Mouse (Mus musculus) frontal cortex, adult (tissue): ENCODE measurements around the gene Abcc1.
A peak's percentile ranks its signal among the peaks of the same experiment; 100 is the strongest.

Source experiments
- ATAC-seq: cut with Nextera tagmentation; 2 replicates; pipeline ENCODE4 v1.9.2; 2017; ENCODE audit warnings: mild to moderate bottlenecking, moderate library complexity, mixed read lengths; ENCODE audit not compliant: low TSS enrichment

The Abcc1 gene

DNA sequence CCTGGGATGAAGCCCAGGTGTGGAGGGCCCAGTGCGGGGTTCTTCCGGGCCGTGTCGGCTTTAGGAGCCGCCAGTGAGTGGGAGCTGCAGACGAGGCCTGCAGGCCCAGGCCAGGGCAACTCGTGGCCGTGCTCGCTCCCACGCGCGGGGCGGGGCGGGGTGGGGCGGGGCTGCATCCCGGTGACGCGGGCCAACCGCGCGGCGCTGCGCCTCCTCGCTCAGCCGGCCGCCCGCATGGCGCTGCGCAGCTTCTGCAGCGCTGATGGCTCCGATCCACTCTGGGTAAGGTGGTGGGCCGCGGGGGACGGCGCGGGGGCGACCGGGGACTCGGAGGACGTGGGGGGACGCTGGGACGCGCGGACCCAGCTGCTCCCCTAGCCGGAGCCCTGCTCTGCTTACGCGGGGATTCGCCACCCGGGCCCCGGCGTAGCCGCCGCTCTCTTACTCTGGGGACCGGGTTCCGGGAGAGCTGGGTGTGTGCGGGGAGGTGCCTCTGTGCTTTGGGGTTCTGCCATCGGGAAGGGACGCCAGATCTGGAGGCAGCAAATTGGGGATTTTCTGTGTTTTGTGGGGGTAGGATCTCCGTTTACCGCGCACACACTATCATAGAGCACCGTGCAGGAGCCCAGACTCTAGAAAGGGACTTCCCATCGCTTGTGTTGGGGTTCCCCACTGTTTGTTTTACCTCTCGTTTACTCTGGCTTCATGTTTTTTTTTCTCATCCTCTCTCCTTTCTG, at the start of gene Abcc1:
Gene Abcc1 (plus strand): TSS at position 197 of the 737 bp plus-strand sequence.
- ATAC-seq: peak; percentile 92

DNA sequence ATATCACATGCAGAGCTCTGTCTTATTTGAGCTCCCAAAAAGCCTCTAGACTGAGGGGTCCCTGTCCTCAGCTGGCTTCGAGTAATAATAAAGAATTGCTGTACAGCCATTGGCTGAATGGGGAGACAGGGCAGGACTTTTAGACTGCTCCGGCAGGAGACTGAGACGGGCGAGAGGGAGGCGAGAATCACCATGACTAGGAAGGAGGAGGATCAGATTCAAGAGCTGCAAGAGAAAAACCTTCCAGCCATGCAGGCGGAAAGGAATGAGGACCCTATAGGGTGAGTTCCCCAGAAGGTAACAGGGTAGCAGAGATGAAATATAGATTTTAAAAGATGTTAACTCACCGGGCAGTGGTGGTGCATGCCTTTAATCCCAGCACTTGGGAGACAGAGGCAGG, 48.4 kb upstream of the Abcc1 start:
- ATAC-seq: no peak

DNA sequence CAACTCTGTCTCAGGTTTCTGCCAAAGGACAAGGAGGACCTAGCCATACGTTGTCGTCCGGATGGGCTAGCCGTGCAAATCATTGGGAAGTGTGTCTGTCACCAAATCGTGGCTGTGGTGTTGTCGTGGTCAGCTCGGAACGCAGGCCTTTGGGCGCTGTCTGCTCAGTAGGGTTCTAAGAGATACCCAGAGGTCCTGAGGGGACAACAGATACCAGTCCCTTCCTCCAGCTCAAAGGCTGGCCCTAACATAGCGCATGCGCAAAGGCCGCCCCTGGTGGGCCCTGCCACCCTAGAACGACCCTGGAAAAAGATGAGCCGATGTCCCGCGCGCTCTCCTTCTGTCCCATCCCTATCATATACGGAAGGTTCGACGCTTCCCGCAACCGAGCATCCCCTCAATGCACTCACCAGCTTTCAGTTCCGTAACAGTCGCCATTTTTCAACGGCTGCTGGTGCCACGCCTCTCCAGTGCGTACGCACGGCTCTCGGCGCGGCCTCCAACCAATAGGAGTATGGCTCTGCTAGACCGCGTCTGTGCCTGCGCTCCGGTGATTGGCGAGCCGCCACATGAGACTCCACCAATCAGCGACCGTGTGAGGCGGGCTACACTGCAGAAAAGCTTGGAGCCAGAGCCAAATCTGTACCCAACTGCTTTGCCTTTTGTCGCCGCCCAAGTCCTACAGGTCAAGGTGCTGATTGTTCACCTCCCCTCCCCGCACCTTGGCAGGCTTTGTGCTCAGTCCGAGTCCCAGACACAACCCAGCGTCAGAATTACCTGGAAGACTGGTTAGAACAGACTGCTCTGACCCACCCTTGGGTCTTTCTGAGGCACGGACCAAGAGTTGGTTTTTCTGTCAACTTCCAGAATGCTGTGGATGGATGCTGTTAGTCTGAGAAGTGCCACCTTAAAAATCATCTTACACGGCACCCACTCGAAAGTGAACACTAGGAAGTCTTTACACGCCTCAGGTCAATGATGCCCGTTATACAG, 44.2 kb upstream of the Abcc1 start, which contains the start of gene Fopnl:
Gene Fopnl (minus strand): TSS at position 522 of the 993 bp plus-strand sequence.
- ATAC-seq: peak; percentile 98

DNA sequence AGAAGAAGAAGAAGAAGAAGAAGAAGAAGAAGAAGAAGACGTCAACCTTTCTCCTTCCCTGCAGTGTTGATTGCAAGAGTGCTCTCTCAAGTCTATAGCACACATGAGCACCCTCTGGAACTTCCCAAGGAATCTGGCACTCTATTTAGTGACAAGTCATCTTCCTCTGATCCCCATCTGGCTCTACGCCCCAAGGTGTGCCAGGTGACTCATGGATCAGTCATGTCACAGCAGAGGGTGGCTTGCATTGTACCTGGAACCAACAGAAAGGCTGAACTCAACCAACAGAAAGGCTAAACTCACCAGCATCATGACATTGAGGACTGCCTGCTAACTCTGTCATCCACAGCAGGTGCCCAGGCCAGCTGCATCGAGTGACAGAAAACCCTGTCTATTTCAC, 41.7 kb upstream of the Abcc1 start:
- ATAC-seq: no peak

DNA sequence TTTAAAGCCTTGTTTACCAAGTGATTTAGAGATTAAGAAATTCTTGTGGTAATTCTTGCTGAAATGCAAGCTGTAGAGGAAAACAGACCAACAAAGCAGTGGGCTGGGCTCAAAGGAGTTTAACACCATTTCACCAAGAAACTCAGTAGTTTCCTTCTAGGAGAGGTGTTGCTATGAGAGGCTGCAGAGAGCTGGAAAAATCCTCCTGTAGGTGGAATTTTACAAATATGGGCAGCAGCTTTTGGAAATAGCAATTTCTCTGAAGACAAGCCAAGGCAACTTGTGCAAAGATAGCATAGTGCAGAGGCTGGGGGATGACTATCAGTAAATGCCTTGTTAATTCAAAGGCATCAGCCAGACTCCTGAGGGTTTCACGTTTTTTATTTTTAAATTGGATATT, 40.9 kb upstream of the Abcc1 start:
- peak; percentile 62 for ATAC-seq

DNA sequence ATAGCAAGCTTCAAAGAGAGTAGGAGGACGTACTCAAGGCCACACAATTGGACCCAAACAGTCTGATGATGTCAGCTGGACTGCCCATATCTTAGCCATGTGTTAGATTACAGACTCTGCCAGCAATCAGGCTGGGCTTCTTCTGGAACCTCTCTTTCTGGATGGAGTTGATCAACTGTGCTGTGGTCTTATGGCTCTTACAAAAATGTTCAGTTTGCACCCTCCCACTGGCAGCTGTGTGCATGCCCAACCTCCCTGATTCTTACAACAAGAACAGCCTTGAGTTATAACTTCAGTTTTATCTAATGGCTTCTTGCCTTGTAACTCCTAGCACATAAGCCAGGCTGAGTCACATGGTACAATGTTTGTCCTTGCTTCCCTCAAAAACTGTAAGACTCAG, 33.2 kb upstream of the Abcc1 start:
- no peak for ATAC-seq

DNA sequence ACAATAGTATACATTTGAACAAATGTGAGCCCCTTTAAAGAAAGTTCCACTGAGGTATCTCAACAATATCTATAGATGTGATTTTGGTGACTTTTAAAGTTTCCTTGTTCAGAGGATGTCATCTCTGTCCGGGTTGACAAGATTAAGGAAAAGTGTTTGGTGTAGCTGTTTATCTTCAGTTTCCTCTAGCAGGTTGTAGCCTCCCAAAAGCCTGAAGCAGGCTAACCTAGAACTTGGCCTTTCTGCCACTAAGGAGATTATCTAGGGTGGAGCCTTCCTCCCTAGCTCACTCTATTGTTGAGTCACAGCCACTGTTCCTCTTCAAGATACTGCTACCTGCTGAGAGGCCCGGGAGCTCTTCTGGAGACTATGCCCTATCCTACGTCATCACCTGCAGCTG, 16.4 kb upstream of the Abcc1 start:
- ATAC-seq: no peak

DNA sequence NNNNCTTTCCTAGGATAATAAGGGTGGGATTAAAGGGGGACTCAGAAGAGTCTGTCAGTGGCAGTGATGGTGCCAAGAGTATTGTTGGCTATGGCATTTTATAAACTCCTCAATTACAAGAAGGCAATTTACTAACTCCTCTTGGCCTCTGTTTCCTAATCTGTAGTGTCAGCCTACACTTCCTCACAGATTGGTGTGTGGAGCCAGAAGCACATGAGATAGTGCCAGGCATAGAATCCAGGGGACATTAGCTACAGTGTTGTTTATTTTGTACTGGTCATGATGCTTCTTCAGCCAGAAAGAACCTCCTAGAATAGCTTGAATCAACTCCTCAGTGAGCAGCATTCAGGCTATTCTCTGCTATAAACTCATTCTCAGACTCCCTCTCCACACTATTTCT, 9.8 kb upstream of the Abcc1 start:
- ATAC-seq: no peak

DNA sequence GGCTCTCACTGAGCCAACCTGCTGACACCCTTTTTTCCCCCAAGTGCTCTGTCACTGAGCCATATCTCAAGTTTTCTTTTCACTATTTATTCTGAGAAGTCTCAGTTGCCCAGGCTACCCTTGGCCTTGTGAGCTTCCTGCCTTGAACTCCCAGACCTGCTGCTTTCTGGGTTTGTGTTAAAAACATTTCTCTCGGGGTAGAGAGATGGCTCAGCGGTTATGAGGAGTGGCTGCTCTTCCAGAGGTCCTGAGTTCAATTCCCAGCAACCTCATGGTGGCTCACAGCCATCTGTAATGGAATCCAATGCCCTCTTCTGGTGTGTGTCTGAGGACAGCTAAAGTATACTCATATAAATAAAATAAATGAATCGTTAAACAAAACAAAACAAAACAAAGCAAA, 9.1 kb upstream of the Abcc1 start:
- ATAC-seq: no peak

DNA sequence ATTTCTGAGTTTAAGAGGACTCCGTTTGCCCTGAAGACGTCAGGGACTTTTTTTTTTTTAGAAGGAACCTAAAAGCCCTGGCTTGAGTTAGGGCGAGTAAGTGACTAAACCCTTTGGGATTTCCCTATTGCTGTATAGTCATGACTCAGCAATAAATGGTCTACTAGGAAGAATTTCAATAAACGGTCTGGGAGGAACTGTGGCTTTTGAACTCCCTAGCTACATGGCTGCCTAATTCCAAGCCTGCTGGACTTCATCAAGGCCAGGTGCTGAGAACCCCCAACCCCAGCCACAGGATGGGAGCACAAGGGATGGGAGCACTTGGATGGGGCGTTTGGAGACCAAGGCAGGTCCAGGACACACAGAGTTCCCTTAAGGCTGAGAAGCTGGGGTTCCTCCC, 8.7 kb upstream of the Abcc1 start:
- no peak for ATAC-seq

DNA sequence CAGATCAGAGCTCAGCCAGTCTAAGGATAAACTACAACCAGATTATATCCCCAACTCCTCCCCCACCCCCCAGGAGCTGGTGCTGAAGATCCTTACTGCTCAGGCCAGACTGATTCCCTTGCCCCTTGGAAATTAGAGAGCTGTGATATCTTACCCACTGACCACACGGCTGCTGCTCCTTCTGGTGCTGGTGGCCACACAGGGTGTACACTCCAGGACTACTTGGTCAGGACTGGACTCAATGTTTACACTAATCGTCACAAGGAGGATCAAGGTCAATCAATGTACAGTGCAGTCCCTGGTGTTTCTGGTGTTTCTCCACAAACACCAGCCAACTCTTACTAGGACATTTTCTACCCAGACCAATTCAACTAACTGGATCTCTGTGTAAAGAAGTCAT, 3.5 kb upstream of the Abcc1 start:
- no peak for ATAC-seq

DNA sequence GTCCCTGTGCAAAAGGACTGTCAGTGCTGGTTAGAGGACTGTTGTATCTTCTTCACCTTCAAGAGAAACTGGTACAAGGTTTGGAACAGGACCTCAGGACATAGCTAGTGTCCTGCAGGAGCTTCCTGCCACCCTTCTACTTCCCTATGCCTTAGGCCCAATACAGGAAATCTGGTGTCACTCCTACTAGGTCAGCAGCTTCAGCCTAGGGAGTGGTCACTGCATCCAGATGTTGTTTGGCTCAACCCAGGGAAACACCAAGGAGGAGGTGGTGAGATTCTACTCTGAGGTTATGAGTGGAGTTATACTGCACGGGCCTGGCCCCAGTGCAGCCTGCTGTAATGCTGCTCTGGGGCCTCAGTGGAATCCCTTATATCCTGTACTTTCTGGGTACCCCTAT, 2.8 kb upstream of the Abcc1 start:
- ATAC-seq: no peak

DNA sequence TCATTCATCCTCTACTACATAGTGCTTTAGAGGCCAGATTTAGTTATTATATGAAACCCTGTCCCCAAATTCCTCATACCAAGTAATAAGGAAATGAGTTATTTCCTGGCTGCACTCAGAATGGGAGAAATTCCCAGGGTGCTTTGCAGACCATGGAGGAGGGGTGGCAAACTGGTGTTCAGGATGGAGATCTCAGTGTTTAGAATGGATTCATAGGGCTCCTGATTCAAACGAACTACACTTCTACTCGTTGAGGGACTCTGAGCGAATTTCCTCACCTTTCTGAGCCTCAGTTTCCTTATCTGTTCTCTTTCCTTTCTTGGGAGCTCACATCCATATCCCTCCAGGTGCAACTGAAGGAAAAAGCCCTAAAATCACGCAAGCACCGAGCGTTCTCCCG, 427 bp upstream of the Abcc1 start:
- ATAC-seq: peak; percentile 57

DNA sequence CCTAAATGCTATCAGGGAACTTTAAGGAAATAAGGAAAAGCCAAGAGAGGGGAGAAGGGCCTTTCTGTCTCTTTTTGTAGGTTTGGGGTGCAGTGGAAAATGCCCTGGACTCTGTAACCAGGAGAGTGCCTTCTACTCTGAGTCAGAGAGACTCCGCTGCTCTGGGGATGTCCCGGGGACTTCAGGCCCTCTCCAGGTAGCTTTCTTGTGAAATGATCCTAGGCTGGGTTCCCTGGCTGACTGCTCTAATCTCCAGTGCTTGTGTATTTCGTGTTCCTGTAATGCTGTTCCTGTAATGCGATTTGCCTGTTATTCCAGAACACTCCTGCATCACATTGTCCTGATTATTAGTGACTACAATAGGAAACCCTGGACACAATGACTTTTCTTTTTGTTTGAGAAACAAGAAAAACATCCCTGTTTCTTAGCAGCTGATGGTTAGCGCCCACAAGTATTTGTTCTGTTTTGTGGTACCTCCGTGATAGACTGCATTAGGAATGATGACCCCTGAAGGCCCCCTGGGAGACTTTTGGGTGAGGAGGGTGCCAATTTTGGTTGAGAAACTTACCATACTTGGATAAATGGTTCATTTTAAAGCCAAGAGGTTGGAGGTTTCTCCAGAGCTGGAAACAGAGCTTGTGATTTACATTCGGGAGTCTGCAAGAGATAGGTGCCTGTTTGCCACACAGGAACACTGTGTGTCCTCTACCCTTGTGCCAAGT, 902 bp downstream of the Abcc1 start:
- ATAC-seq: peak; percentile 32

DNA sequence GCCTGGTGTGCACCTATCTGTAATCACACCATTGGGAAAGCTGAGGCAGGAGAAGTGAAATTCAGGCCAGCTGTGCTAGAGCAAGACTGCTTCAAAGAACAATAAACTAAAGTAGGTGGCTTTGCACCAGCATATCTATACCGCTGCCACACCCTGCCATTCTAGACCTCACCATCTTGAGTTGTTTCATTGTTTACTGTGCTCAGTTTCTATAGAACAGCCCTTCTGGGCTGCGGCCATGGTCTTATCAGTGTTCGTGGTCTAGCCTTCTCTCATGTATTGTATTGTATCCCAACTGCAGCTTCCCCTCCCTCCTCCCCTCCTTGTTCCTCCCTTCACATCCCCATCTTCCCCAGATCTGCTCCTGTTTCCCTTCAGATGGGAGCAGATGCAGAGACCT, 2.1 kb downstream of the Abcc1 start:
- ATAC-seq: no peak

DNA sequence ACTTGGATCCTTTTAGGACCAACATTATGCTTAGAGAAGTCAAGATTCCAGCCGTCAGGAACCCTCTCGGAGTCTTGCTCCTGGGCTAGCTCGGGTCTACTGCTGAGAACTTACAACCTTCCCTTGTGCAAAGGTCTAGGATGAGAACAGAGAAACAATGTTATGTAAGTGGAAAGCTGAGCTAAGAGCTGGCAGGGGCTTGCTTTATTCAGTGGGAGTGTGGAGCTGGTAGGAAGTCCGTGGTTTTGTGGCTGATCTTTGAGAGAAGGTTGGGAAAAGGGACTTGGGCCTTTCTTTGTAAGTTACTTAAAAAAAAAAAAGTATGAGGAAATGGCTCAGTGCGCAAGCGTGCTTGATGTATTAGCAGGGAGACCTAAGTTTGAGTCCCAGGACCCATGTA, 2.7 kb downstream of the Abcc1 start:
- no peak for ATAC-seq

DNA sequence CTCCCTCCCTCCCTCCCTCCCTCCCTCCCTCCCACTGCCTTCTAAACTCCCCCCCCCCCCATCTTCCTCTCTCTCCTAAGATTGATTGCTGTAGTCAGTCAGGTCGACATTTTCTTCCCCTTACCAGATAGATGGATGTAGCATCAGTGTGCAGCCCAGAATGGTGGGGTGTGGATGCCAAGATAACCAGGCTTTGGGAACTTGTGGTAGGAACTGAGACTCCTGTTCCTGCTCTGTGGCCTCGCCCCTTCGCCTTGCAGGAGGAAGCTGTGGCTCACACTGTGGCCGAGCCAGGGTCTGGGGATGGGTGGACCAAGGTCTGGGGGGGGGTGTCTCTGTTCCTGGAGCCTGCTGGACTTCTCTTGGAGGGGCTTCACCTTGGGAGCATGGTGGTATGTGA, 4.1 kb downstream of the Abcc1 start:
- ATAC-seq: no peak

DNA sequence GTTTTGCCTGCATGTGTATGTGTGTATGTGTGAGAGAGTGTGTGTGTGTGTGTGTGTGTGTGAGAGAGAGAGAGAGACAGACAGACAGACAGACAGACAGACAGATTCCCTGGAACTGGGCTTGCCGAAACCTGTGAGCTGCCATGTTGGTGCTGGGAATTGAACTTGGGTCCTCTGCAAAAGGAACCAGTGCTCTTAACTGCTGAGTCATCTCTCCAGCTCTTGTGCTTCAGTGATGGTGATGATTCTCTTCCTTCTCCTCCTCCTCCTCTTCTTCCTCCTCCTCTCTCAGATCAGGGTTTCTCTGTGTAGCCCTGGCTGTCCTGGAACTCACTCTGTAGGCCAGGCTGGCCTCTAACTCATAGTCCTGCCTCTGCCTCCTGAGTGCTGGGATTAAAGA, 4.7 kb downstream of the Abcc1 start:
- no peak for ATAC-seq

DNA sequence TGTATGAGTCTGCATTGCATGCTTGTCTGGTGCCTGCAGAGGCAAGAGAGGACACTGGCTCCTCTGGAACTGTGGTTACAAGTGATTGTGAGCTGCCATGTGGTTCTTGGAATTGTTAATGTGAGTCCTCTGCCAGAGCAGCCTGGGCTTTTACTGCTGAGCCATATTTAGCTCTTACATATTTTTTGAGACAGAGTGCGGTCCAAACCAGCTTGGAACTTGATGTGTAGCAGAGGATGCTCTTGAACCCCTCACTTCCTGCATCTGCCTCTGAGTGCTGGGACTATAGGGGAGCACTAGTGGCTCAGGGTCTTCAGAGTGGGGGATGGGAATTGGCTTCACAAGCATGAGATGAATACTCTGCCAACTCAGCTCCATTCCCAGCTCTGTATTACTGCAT, 10.0 kb downstream of the Abcc1 start:
- peak; percentile 97 for ATAC-seq

DNA sequence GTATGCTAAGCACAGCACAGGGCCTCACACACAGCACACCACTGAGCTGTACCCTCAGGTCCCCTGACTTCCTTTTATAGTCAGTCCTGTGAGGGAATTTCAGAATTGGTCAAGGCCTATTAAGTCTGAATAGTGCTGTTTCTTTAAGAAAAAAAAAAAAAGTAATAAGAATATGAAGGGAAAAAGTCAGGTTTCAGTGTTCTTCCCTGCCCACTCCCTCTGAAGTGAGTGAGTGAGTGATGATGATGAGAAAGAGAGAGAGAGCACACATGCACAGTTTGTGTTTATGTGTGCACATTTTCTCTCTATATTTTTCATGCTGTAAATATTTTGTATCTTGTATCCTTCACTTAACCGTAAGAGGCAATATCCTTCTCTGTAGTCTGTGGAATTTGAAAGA, 11.0 kb downstream of the Abcc1 start:
- no peak for ATAC-seq

DNA sequence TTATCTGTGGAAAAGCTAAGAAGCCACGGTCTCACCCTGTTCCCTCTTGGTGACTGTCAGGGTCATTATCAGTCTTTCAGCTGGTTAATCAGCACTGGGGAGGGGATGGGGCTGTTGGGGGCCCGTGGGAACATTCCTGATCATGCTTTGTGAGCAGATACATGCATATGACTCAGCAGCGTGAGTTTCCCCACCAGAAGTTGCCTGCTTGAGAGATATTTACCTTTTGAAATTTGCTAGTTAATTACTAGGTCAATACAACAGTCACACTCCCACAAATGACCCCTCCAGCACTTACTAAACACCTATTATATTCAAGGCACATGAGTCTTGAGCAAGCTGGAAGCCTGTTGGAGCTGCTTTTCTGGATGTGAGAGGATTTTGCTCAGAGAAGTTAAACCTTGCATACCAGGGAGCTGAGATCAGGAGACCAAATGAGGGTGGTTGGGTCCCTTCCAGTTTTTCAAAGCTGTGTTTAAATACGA, 11.5 kb downstream of the Abcc1 start:
- ATAC-seq: no peak

DNA sequence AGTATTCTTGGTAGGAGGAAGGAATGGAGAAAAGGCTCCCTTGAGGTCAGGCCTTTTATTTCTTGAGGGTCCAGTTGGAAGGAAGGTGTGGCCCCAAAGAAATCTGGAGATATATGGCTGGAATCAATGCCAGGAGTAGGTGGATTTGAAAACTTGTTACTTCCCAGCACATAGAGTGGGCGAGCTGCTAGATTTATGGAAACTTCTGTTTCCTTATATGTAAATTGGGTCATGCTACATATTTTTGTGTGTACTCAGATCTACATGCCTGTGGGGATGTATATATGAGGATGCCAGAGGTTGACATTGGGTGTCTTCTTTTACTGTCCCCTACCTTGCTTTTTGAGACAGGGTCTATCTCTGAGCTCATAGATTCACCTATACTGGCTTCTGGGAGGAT, 14.6 kb downstream of the Abcc1 start:
- peak; percentile 50; the same call in 1 of the 2 replicates for ATAC-seq
